Mouse (Mus musculus): ENCODE measurements at regions not wholly inside any gene's neighbourhood (a gene's known extent, or its start where the extent isn't known, plus 50 kb on each side); places are given as distances from the start of the nearest gene placed in this dataset.
"Not testable (repeated sequence)": the region's sequence is repeated elsewhere in the genome, so short reads cannot be mapped to it uniquely, and the experiment has no call there.

- H3K4me3 ChIP-seq (ENCODE audit: low read depth, low read length) = no peak overlapping the region
- H3K36me3 ChIP-seq (ENCODE audit: control insufficient read depth, insufficient read depth) = no peaks in the 10 kb centered on the region
- H3K27ac ChIP-seq (ENCODE audit: low read depth, low read length) = no peak overlapping the region
- WGBS = 88% methylated on average over 3 of the region's 3 CpGs
- no peak for TF ChIP-seq CTCF (IDR thresholded peaks at IDR 0.05; ENCODE audit: low read depth)
- H3K27me3 ChIP-seq (replicated peaks; ENCODE audit: control insufficient read depth, insufficient read depth, low read length) = no peaks in the 10 kb centered on the region
- ATAC-seq = no peak
- no peaks in the 10 kb centered on the region for H3K4me1 ChIP-seq (replicated peaks; ENCODE audit: control insufficient read depth, insufficient read depth, low read length)
- no peaks in the 10 kb centered on the region for H3K9me3 ChIP-seq (ENCODE audit: control insufficient read depth)
- no peak overlapping the region for H3K9ac ChIP-seq (ENCODE audit: low read depth, low read length)
- H3K4me2 ChIP-seq (replicated peaks; ENCODE audit: low read depth) = no peak overlapping the region
Measured at GRCm38 (mm10) chr7:73063556-73063955, 311.8 kb upstream of the Rgma start.

GRCm38 (mm10) chr7:73068534-73068933 is 306.8 kb upstream of the Rgma start:
- no peak for ATAC-seq
- TF ChIP-seq CTCF (IDR thresholded peaks at IDR 0.05; ENCODE audit: low read depth) = no peak
- no peaks in the 10 kb centered on the region for H3K36me3 ChIP-seq (ENCODE audit: control insufficient read depth, insufficient read depth)
- WGBS = 93% methylated on average over 1 of the region's 1 CpGs
- H3K4me1 ChIP-seq (replicated peaks; ENCODE audit: control insufficient read depth, insufficient read depth, low read length) = no peaks in the 10 kb centered on the region
- H3K9ac ChIP-seq (ENCODE audit: low read depth, low read length) = no peak overlapping the region
- no peak overlapping the region for H3K4me2 ChIP-seq (replicated peaks; ENCODE audit: low read depth)
- no peak overlapping the region for H3K27ac ChIP-seq (ENCODE audit: low read depth, low read length)
- H3K9me3 ChIP-seq (ENCODE audit: control insufficient read depth) = no peaks in the 10 kb centered on the region
- no peak overlapping the region for H3K4me3 ChIP-seq (ENCODE audit: low read depth, low read length)
- no peaks in the 10 kb centered on the region for H3K27me3 ChIP-seq (replicated peaks; ENCODE audit: control insufficient read depth, insufficient read depth, low read length)

- 36% methylated on average over 4 of the region's 4 CpGs for WGBS
- Histone ChIP-seq H3K36me3 (ENCODE audit: control insufficient read depth, insufficient read depth) (no peaks in the 10 kb centered on the region), H3K9ac (ENCODE audit: low read depth, low read length) (no peak overlapping the region), H3K9me3 (ENCODE audit: control insufficient read depth) (no peaks in the 10 kb centered on the region), H3K27me3 (replicated peaks; ENCODE audit: control insufficient read depth, insufficient read depth, low read length) (no peaks in the 10 kb centered on the region), H3K4me2 (replicated peaks; ENCODE audit: low read depth) (no peak overlapping the region), H3K27ac (ENCODE audit: low read depth, low read length) (no peak overlapping the region), H3K4me3 (ENCODE audit: low read depth, low read length) (no peak overlapping the region), H3K4me1 (replicated peaks; ENCODE audit: control insufficient read depth, insufficient read depth, low read length) (no peaks in the 10 kb centered on the region)
- no peak for ATAC-seq
- TF ChIP-seq CTCF (IDR thresholded peaks at IDR 0.05; ENCODE audit: low read depth) = no peak
Measured at GRCm38 (mm10) chr7:73069352-73069751, 306.0 kb upstream of the Rgma start.

GRCm38 (mm10) chr7:73075391-73075790 is 299.9 kb upstream of the Rgma start:
- H3K9ac ChIP-seq (ENCODE audit: low read depth, low read length); H3K27me3 ChIP-seq (replicated peaks; ENCODE audit: control insufficient read depth, insufficient read depth, low read length); H3K9me3 ChIP-seq (ENCODE audit: control insufficient read depth); H3K4me3 ChIP-seq (ENCODE audit: low read depth, low read length); H3K4me2 ChIP-seq (replicated peaks; ENCODE audit: low read depth); H3K36me3 ChIP-seq (ENCODE audit: control insufficient read depth, insufficient read depth); H3K4me1 ChIP-seq (replicated peaks; ENCODE audit: control insufficient read depth, insufficient read depth, low read length); ATAC-seq; H3K27ac ChIP-seq (ENCODE audit: low read depth, low read length): not testable (repeated sequence)
- WGBS = 97% methylated on average over 7 of the region's 7 CpGs

- WGBS = 76% methylated on average over 10 of the region's 10 CpGs
- Histone ChIP-seq H3K9ac (ENCODE audit: low read depth, low read length) (no peak overlapping the region), H3K36me3 (ENCODE audit: control insufficient read depth, insufficient read depth) (no peaks in the 10 kb centered on the region), H3K4me3 (ENCODE audit: low read depth, low read length) (no peak overlapping the region), H3K27me3 (replicated peaks; ENCODE audit: control insufficient read depth, insufficient read depth, low read length) (no peaks in the 10 kb centered on the region), H3K4me2 (replicated peaks; ENCODE audit: low read depth) (no peak overlapping the region), H3K27ac (ENCODE audit: low read depth, low read length) (no peak overlapping the region), H3K4me1 (replicated peaks; ENCODE audit: control insufficient read depth, insufficient read depth, low read length) (no peaks in the 10 kb centered on the region), H3K9me3 (ENCODE audit: control insufficient read depth) (no peaks in the 10 kb centered on the region)
- TF ChIP-seq CTCF (IDR thresholded peaks at IDR 0.05; ENCODE audit: low read depth) = no peak
- ATAC-seq = no peak
Measured at GRCm38 (mm10) chr7:73087496-73088185, 287.7 kb upstream of the Rgma start.

GRCm38 (mm10) chr7:73088321-73088720 is 287.0 kb upstream of the Rgma start:
- Histone ChIP-seq H3K36me3 (ENCODE audit: control insufficient read depth, insufficient read depth) (no peaks in the 10 kb centered on the region), H3K4me2 (replicated peaks; ENCODE audit: low read depth) (no peak overlapping the region), H3K27ac (ENCODE audit: low read depth, low read length) (no peak overlapping the region), H3K4me1 (replicated peaks; ENCODE audit: control insufficient read depth, insufficient read depth, low read length) (no peaks in the 10 kb centered on the region), H3K9ac (ENCODE audit: low read depth, low read length) (no peak overlapping the region), H3K4me3 (ENCODE audit: low read depth, low read length) (no peak overlapping the region), H3K27me3 (replicated peaks; ENCODE audit: control insufficient read depth, insufficient read depth, low read length) (no peaks in the 10 kb centered on the region), H3K9me3 (ENCODE audit: control insufficient read depth) (no peaks in the 10 kb centered on the region)
- no peak for ATAC-seq
- WGBS = 89% methylated on average over 8 of the region's 8 CpGs
- TF ChIP-seq CTCF (IDR thresholded peaks at IDR 0.05; ENCODE audit: low read depth) = no peak

GRCm38 (mm10) chr7:73091758-73092157 is 283.6 kb upstream of the Rgma start:
- WGBS = 95% methylated on average over 3 of the region's 3 CpGs
- Histone ChIP-seq H3K9ac (ENCODE audit: low read depth, low read length) (no peak overlapping the region), H3K4me3 (ENCODE audit: low read depth, low read length) (no peak overlapping the region), H3K4me2 (replicated peaks; ENCODE audit: low read depth) (no peak overlapping the region), H3K4me1 (replicated peaks; ENCODE audit: control insufficient read depth, insufficient read depth, low read length) (no peaks in the 10 kb centered on the region), H3K9me3 (ENCODE audit: control insufficient read depth) (no peaks in the 10 kb centered on the region), H3K27me3 (replicated peaks; ENCODE audit: control insufficient read depth, insufficient read depth, low read length) (no peaks in the 10 kb centered on the region), H3K27ac (ENCODE audit: low read depth, low read length) (no peak overlapping the region), H3K36me3 (ENCODE audit: control insufficient read depth, insufficient read depth) (no peaks in the 10 kb centered on the region)
- ATAC-seq = no peak
- TF ChIP-seq CTCF (IDR thresholded peaks at IDR 0.05; ENCODE audit: low read depth) = no peak
